Mouse (Mus musculus) MEL (cell line): ENCODE data around the gene Hes1. TPM values are rescaled to one million over a fixed set of nuclear protein-coding genes. Genes with fewer than 3 reads are reported as not detected.

Source experiments
- DNase-seq: peaks from one replicate; pipeline ENCODE4 v3.0.0; 2011; ENCODE audit warnings: low read depth, low spot score
- H3K27ac ChIP-seq: 2 replicates; pipeline ENCODE4 v1.5.1; 2012; ENCODE audit warnings: low read depth, mild to moderate bottlenecking, control low read depth, low read length, moderate library complexity; ENCODE audit not compliant: control insufficient read depth
- H3K27me3 ChIP-seq, 2 experiments: fragments of 150-350 bp in 1 of 2; sonication (generic) in 1 of 2; 2 replicates each; pipeline ENCODE4 v1.6.1; 2012; ENCODE audit warnings: low read length in 2 of 2, mild to moderate bottlenecking in 2 of 2, improper control_type of control experiment in 1 of 2, moderate library complexity in 1 of 2; ENCODE audit not compliant: insufficient read depth in 2 of 2, control insufficient read depth in 1 of 2
- H3K36me3 ChIP-seq, 2 experiments: 2 replicates each; pipeline ENCODE4 v1.6.1; 2012 to 2014; ENCODE audit warnings: low read length in 2 of 2, improper control_type of control experiment in 1 of 2, inconsistent platforms in 1 of 2, mild to moderate bottlenecking in 1 of 2; ENCODE audit not compliant: insufficient read depth in 2 of 2, control insufficient read depth in 1 of 2
- H3K4me1 ChIP-seq, 2 experiments: fragments of 150-350 bp in 1 of 2; sonication (generic) in 1 of 2; 2 replicates each; pipeline ENCODE4 v1.6.1; 2012; ENCODE audit warnings: low read length in 2 of 2, improper control_type of control experiment in 1 of 2, mild to moderate bottlenecking in 1 of 2; ENCODE audit not compliant: insufficient read depth in 2 of 2, control insufficient read depth in 1 of 2
- H3K4me3 ChIP-seq, 2 experiments: fragments of 150-350 bp in 1 of 2; sonication (generic) in 1 of 2; 2 replicates each; pipeline ENCODE4 v1.5.1; 2012; ENCODE audit warnings: low read depth in 2 of 2, low read length in 2 of 2, mild to moderate bottlenecking in 2 of 2, moderate library complexity in 2 of 2, control low read depth in 1 of 2, improper control_type of control experiment in 1 of 2; ENCODE audit not compliant: control insufficient read depth in 1 of 2, insufficient read depth in 1 of 2
- H3K79me2 ChIP-seq: 2 replicates; pipeline ENCODE4 v1.6.1; 2012; ENCODE audit warnings: mild to moderate bottlenecking, low read length, moderate library complexity; ENCODE audit not compliant: control insufficient read depth, poor library complexity, insufficient read depth
- H3K9ac ChIP-seq: 2 replicates; pipeline ENCODE4 v1.6.1; 2012; ENCODE audit warnings: low read depth, mild to moderate bottlenecking, control low read depth, low read length, moderate library complexity; ENCODE audit not compliant: control insufficient read depth, poor library complexity, severe bottlenecking
- H3K9me3 ChIP-seq: fragments of 150-350 bp; sonication (generic); replicated peaks from 2 replicates; pipeline ENCODE4 v1.6.1; 2012; ENCODE audit warnings: mild to moderate bottlenecking, low read length, improper control_type of control experiment, moderate library complexity; ENCODE audit not compliant: insufficient read depth
- BHLHE40 ChIP-seq: IDR thresholded peaks from 2 replicates; pipeline ENCODE4 v1.6.1; 2012; ENCODE audit warnings: low read depth, mild to moderate bottlenecking, inconsistent platforms, low read length, improper control_type of control experiment, borderline replicate concordance
- CHD1 ChIP-seq: IDR thresholded peaks from 2 replicates; pipeline ENCODE4 v1.6.1; 2012; ENCODE audit warnings: low read depth, mild to moderate bottlenecking, inconsistent platforms, low read length, improper control_type of control experiment
- CTCF ChIP-seq, 3 experiments: IDR thresholded peaks in 2 of 3; conservative IDR thresholded peaks in 1 of 3; 2 replicates each; pipeline ENCODE4 v1.5.1; 2011 to 2012; ENCODE audit warnings: low read length in 3 of 3, low read depth in 2 of 3, mild to moderate bottlenecking in 2 of 3, improper control_type of control experiment in 1 of 3, inconsistent platforms in 1 of 3, mixed read lengths in 1 of 3, moderate library complexity in 1 of 3; ENCODE audit not compliant: control insufficient read depth in 1 of 3, insufficient read depth in 1 of 3, poor library complexity in 1 of 3, severe bottlenecking in 1 of 3
- ELF1 ChIP-seq: IDR thresholded peaks from 2 replicates; pipeline ENCODE4 v1.6.1; 2014; ENCODE audit warnings: low read depth, mild to moderate bottlenecking, inconsistent platforms, low read length, improper control_type of control experiment, moderate library complexity
- ETS1 ChIP-seq: IDR thresholded peaks from 2 replicates; pipeline ENCODE4 v1.6.1; 2012; ENCODE audit warnings: low read depth, mild to moderate bottlenecking, inconsistent platforms, low read length, improper control_type of control experiment, moderate library complexity
- GABPA ChIP-seq: IDR thresholded peaks from 2 replicates; pipeline ENCODE4 v1.6.1; 2012; ENCODE audit warnings: low read depth, mild to moderate bottlenecking, inconsistent platforms, low read length, improper control_type of control experiment, moderate library complexity
- GATA1 ChIP-seq: IDR thresholded peaks from 2 replicates; pipeline ENCODE4 v1.6.1; 2011; ENCODE audit warnings: low read depth, low read length, improper control_type of control experiment
- HCFC1 ChIP-seq: IDR thresholded peaks from 2 replicates; pipeline ENCODE4 v1.6.1; 2012; ENCODE audit warnings: low read depth, mild to moderate bottlenecking, inconsistent platforms, low read length, improper control_type of control experiment, moderate library complexity
- JUND ChIP-seq: IDR thresholded peaks from 2 replicates; pipeline ENCODE4 v1.6.1; 2011; ENCODE audit warnings: low read depth, mild to moderate bottlenecking, improper control_type of control experiment, low read length
- KAT2A ChIP-seq: conservative IDR thresholded peaks from 2 replicates; pipeline ENCODE4 v1.6.1; 2012; ENCODE audit warnings: low read depth, low read length, improper control_type of control experiment, inconsistent platforms
- MAX ChIP-seq: IDR thresholded peaks from 2 replicates; pipeline ENCODE4 v1.6.1; 2011; ENCODE audit warnings: low read length, improper control_type of control experiment
- MXI1 ChIP-seq: IDR thresholded peaks from 2 replicates; pipeline ENCODE4 v1.6.1; 2011; ENCODE audit warnings: mild to moderate bottlenecking, low read depth, low read length, improper control_type of control experiment
- NELFE ChIP-seq: IDR thresholded peaks from 2 replicates; pipeline ENCODE4 v1.6.1; 2011; ENCODE audit warnings: low read depth, low read length, improper control_type of control experiment
- POLR2A ChIP-seq, 2 experiments: IDR thresholded peaks; 2 replicates each; pipeline ENCODE4 v1.6.1; 2011 to 2012; ENCODE audit warnings: low read length in 2 of 2, mild to moderate bottlenecking in 2 of 2, control low read depth in 1 of 2, improper control_type of control experiment in 1 of 2, low read depth in 1 of 2, moderate library complexity in 1 of 2; ENCODE audit not compliant: control insufficient read depth in 1 of 2, insufficient read depth in 1 of 2, poor library complexity in 1 of 2
- RAD21 ChIP-seq: IDR thresholded peaks from 2 replicates; pipeline ENCODE4 v1.6.1; 2011; ENCODE audit warnings: mild to moderate bottlenecking, low read depth, low read length, improper control_type of control experiment
- RCOR1 ChIP-seq: IDR thresholded peaks from 2 replicates; pipeline ENCODE4 v1.6.1; 2012; ENCODE audit warnings: low read depth, mild to moderate bottlenecking, inconsistent platforms, low read length, improper control_type of control experiment
- SIN3A ChIP-seq: IDR thresholded peaks from 2 replicates; pipeline ENCODE4 v1.6.1; 2012; ENCODE audit warnings: low read length, improper control_type of control experiment, inconsistent platforms
- TAL1 ChIP-seq: IDR thresholded peaks from 2 replicates; pipeline ENCODE4 v1.6.1; 2012; ENCODE audit warnings: mild to moderate bottlenecking, inconsistent platforms, low read length, moderate library complexity, mixed read lengths
- TCF12 ChIP-seq: IDR thresholded peaks from 2 replicates; pipeline ENCODE4 v1.6.1; 2014; ENCODE audit warnings: low read depth, mild to moderate bottlenecking, inconsistent platforms, low read length, improper control_type of control experiment, moderate library complexity
- UBTF ChIP-seq: IDR thresholded peaks from 2 replicates; pipeline ENCODE4 v1.6.1; 2012; ENCODE audit warnings: low read depth, mild to moderate bottlenecking, inconsistent platforms, low read length, improper control_type of control experiment, moderate library complexity, borderline replicate concordance; ENCODE audit not compliant: insufficient read depth
- USF1 ChIP-seq: IDR thresholded peaks from 2 replicates; pipeline ENCODE4 v1.6.1; 2014; ENCODE audit warnings: low read depth, mild to moderate bottlenecking, inconsistent platforms, low read length, improper control_type of control experiment, moderate library complexity
- ZC3H11A ChIP-seq: IDR thresholded peaks from 2 replicates; pipeline ENCODE4 v1.6.1; 2012; ENCODE audit warnings: low read depth, mild to moderate bottlenecking, inconsistent platforms, low read length, improper control_type of control experiment
- ZKSCAN1 ChIP-seq: IDR thresholded peaks from 2 replicates; pipeline ENCODE4 v1.6.1; 2012; ENCODE audit warnings: low read depth, mild to moderate bottlenecking, inconsistent platforms, low read length, improper control_type of control experiment, moderate library complexity
- polyA plus RNA-seq, 2 experiments: library from polyadenylated mRNA; stranded (reverse) in 1 of 2; unstranded in 1 of 2; fragments of >175 nt in 1 of 2; fragments of >200 nt in 1 of 2; gene quantifications; 2 replicates each; pipeline versions ENCODE4 v1.2.1 to v1.2.4; 2012; ENCODE audit warnings: low replicate concordance in 2 of 2, low read depth in 1 of 2; ENCODE audit not compliant: insufficient read length in 2 of 2, insufficient read depth in 1 of 2, missing spikeins in 1 of 2
- total RNA-seq: library from RNA; depleted of rRNA; stranded (reverse); fragments of 300-350 nt; gene quantifications from 2 replicates; pipeline ENCODE4 v1.2.3, GENCODE M21; 2012

Gene Hes1
- total and polyA plus RNA-seq, 3 experiments: 2.3 to 3.0 TPM; not detected in 1

- Histone ChIP-seq H3K9ac (no peak overlapping the region), H3K4me3 (no peak overlapping the region), H3K36me3 (no peaks in the 10 kb centered on the region), H3K79me2 (no peaks in the 10 kb centered on the region), H3K27me3 (peaks cover 8 to 12% of the 10 kb centered on the region in 2 experiments), H3K4me1 (no peaks in the 10 kb centered on the region), H3K9me3 (no peaks in the 10 kb centered on the region), H3K27ac (no peak overlapping the region)
- DNase-seq: no peak
- TF ChIP-seq SIN3A: no peak
- no peak for TF ChIP-seq GATA1
- TF ChIP-seq ELF1: no peak
- no peak for TF ChIP-seq MXI1
- TF ChIP-seq TAL1: no peak
- TF ChIP-seq TCF12: no peak
- no peak for TF ChIP-seq GABPA
- TF ChIP-seq JUND: no peak
- TF ChIP-seq BHLHE40: no peak
- TF ChIP-seq ZKSCAN1: no peak
- no peak for TF ChIP-seq CHD1
- TF ChIP-seq NELFE: no peak
Observed at GRCm38 (mm10) chr16:30081980-30082379, 17.8 kb downstream of the Hes1 start.

GRCm38 (mm10) chr16:30082965-30083364 lies 18.8 kb downstream of the Hes1 start:
- H3K4me3 ChIP-seq: no peak overlapping the region
- no peaks in the 10 kb centered on the region for H3K79me2 ChIP-seq
- H3K27ac ChIP-seq: no peak overlapping the region
- peaks cover 10 to 12% of the 10 kb centered on the region in 2 experiments for H3K27me3 ChIP-seq
- DNase-seq: no peak
- no peaks in the 10 kb centered on the region for H3K36me3 ChIP-seq
- no peaks in the 10 kb centered on the region for H3K4me1 ChIP-seq
- TF ChIP-seq HCFC1 (no peak), ZKSCAN1 (no peak), CTCF (IDR thresholded peaks at IDR 0.05 in 2 of 3, conservative IDR thresholded peaks at IDR 0.05 in 1 of 3; ENCODE audit: control insufficient read depth in 1 of 3, insufficient read depth in 1 of 3, low read depth in 2 of 3, low read length in 3 of 3, poor library complexity in 1 of 3, severe bottlenecking in 1 of 3) (no peak), MAX (no peak), ZC3H11A (no peak), UBTF (no peak), TCF12 (no peak), JUND (no peak), ELF1 (no peak), BHLHE40 (no peak), ETS1 (no peak), POLR2A (IDR thresholded peaks at IDR 0.05; ENCODE audit: control insufficient read depth in 1 of 2, insufficient read depth in 1 of 2, low read depth in 1 of 2, low read length in 2 of 2, poor library complexity in 1 of 2) (no peak), CHD1 (no peak), RCOR1 (no peak), NELFE (no peak), USF1 (no peak), RAD21 (no peak), KAT2A (no peak), SIN3A (no peak)
- no peaks in the 10 kb centered on the region for H3K9me3 ChIP-seq
- no peak overlapping the region for H3K9ac ChIP-seq
